Mouse (Mus musculus) stomach, embryonic 14.5 days (tissue): Measurements from ENCODE around the gene Slc1a4. TPM values are rescaled to one million over a fixed set of nuclear protein-coding genes. Genes with fewer than 3 reads are reported as not detected.
A peak's percentile ranks its signal among the peaks of the same experiment; 100 is the strongest.

ENCODE experiments used
- ATAC-seq: fragments of 200-750 bp; cut with Nextera tagmentation; 2 replicates; pipeline ENCODE4 v1.8.0; 2017; ENCODE audit warnings: low read depth, moderate TSS enrichment; ENCODE audit not compliant: insufficient number of reproducible peaks, insufficient read depth, low FRiP score
- H3K27ac ChIP-seq: fragments of 300-500 bp; sonication (generic); 2 replicates; pipeline ENCODE4 v1.5.1; 2014; ENCODE audit warnings: mild to moderate bottlenecking, low read length, moderate library complexity, mixed read lengths
- H3K27me3 ChIP-seq: fragments of 300-500 bp; sonication (generic); 2 replicates; pipeline ENCODE4 v1.6.1; 2014; ENCODE audit warnings: low read length, control low read depth, mixed read lengths; ENCODE audit not compliant: control insufficient read depth, insufficient read depth
- H3K36me3 ChIP-seq: fragments of 300-500 bp; sonication (generic); 2 replicates; pipeline ENCODE4 v1.6.1; 2014; ENCODE audit warnings: mild to moderate bottlenecking, control low read depth, low read length, moderate library complexity, mixed read lengths; ENCODE audit not compliant: control insufficient read depth, insufficient read depth
- H3K4me1 ChIP-seq: fragments of 300-500 bp; sonication (generic); 2 replicates; pipeline ENCODE4 v1.6.1; 2014; ENCODE audit warnings: low read length, control low read depth, mixed read lengths; ENCODE audit not compliant: control insufficient read depth, insufficient read depth
- H3K4me2 ChIP-seq: fragments of 300-500 bp; sonication (generic); replicated peaks from 2 replicates; pipeline ENCODE4 v1.6.1; 2014; ENCODE audit warnings: low read depth, low read length, control low read depth
- H3K4me3 ChIP-seq: fragments of 300-500 bp; sonication (generic); 2 replicates; pipeline ENCODE4 v1.5.1; 2014; ENCODE audit warnings: low read depth, low read length, control low read depth
- H3K9ac ChIP-seq: fragments of 300-500 bp; sonication (generic); replicated peaks from 2 replicates; pipeline ENCODE4 v1.6.1; 2014; ENCODE audit warnings: low read depth, mild to moderate bottlenecking, control low read depth, low read length, moderate library complexity, mixed read lengths
- H3K9me3 ChIP-seq: fragments of 300-500 bp; sonication (generic); 2 replicates; pipeline ENCODE4 v1.6.1; 2016; ENCODE audit warnings: low read depth, low read length, control low read depth; ENCODE audit not compliant: control insufficient read depth
- WGBS: fragments of 180-500 bp; shearing (Covaris S2); extraction: QIAGEN DNeasy Blood & Tissue Kit; methylation state at CpG from one replicate; pipeline ENCODE4 v1.1.7; 2014; 5-methylcytosine and 5-hydroxymethylcytosine counted together
- polyA plus RNA-seq: library from polyadenylated mRNA; unstranded; fragments of >200 nt; fragmentation: Nextera tagmentation; extraction: Ambion mirVana; gene quantifications from 2 replicates; pipeline ENCODE4 v1.2.1, GENCODE M21; 2014

Gene Slc1a4
- polyA plus RNA-seq, 1 experiment from 2014 or later, result 18.0 TPM

DNA sequence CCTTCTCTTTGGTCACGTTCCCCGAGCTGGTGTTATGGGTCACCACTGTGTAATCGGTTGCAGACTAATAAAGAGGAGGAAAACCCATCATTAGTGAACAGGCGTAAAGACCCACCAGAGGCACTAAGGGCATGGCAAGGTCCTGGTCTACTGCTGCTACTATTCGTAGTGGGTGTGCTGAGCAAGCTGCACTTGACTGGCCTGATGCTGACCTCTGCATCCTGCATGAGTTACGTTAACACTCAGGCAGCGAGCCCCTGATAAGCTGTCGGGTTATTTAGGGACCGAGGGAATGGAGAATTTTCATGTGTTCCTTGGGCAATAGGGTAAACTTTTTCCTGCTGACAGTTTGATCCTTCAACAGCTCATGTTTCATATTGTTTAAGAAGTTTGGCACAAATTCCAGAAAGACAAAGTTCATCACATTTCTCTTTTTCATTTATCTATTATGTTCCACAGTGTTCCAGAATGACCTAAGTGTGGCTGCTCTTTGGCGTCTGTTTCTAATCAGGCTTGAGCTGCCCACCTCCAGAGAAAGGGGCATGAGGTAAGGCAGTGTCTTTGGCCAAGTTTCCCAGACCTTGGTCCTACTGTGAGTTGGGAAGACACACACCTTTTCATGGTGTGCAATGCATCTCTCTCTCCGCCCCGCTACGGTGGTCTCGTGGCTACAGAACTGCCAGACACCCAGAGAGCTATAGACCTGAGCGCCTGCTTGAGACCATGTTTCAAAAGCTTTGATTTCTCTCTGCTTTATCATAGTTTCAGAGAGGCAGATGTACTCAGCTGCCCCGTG, 13.7 kb downstream of the Slc1a4 start:
- Histone ChIP-seq H3K4me2 (no peak overlapping the region), H3K9me3 (no peaks in the 10 kb centered on the region), H3K27ac (no peak overlapping the region), H3K27me3 (no peaks in the 10 kb centered on the region), H3K4me1 (no peaks in the 10 kb centered on the region), H3K36me3 (no peaks in the 10 kb centered on the region), H3K4me3 (no peak overlapping the region), H3K9ac (no peak overlapping the region)
- ATAC-seq, result no peak
- WGBS, result 65% methylated on average over 16 of the region's 16 CpGs

DNA sequence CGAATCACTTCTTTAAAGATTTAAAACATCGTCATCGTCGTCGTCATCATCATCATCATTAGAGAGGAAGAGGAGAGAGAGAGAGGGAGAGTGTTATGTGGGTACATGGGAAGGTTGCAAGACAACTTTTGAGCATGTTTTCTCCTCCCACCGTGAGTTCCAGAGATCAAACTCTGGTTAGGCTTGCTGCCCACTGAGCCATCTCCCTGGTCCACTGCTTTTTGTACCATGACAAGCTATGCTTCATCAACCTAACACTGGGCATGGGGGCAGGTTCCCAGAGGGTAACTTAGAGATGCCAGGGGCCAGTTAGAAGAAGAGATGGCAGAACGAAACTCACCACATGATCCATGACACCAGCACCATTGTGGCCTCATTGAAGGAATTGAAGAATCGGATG, 18.9 kb downstream of the Slc1a4 start:
- Histone ChIP-seq H3K36me3 (0 out of 2 replicates have a peak, but pooled peaks cover 2% of the 10 kb centered on the region), H3K4me1 (no peaks in the 10 kb centered on the region), H3K4me3 (no peak overlapping the region), H3K27ac (no peak overlapping the region), H3K27me3 (no peaks in the 10 kb centered on the region), H3K9ac (no peak overlapping the region), H3K4me2 (no peak overlapping the region), H3K9me3 (no peaks in the 10 kb centered on the region)
- no peak for ATAC-seq
- WGBS, result 91% methylated on average over 8 of the region's 8 CpGs

DNA sequence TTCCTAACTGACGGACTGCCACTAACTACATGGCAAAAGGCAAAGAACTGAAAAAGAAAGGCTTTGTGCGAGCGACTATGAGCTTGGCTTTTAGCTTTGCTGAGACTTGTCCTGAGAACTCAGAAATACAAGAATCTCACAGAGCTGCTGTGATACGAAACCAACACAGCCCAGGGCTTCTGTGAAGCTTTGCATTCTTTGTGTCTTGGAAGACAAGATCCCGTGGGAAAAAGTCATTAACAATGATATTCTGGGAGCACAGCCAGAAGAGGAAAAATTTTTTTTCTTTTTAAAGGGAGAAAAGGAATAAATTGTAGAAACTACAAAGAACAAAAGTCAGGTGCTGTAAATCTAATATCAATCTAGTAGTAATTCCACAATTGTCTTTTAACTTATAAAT, 23.5 kb downstream of the Slc1a4 start:
- Histone ChIP-seq H3K27me3 (no peaks in the 10 kb centered on the region), H3K9me3 (no peaks in the 10 kb centered on the region), H3K9ac (no peak overlapping the region), H3K27ac (peak overlapping the region; percentile 56; the same call in 1 of the 2 replicates), H3K4me1 (no peaks in the 10 kb centered on the region), H3K36me3 (peaks cover 19% of the 10 kb centered on the region; the same call in 1 of the 2 replicates), H3K4me3 (no peak overlapping the region), H3K4me2 (no peak overlapping the region)
- ATAC-seq, result no peak
- 60% methylated on average over 5 of the region's 5 CpGs for WGBS

DNA sequence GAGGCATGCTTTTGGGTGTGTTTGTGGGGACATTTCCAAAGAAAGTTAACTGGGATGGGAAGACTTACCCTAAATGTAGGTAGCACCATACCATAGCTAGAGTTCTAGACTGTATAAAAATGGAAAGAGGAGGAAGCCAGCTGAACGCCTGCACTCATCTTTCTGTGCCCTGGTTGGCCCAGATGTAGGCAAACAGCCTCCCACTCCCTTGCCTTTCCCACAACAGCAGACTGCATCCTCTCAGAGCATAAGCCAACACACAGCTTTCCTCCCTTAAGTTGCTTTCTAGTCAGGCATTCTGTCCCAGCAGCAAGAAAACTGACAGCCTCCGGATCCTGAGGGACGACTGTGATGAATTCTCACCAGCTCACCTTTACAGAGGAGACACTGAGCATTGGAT, 25.1 kb downstream of the Slc1a4 start:
- WGBS, result 92% methylated on average over 3 of the region's 3 CpGs
- peaks cover 17% of the 10 kb centered on the region; the same call in 1 of the 2 replicates for H3K36me3 ChIP-seq
- no peaks in the 10 kb centered on the region for H3K9me3 ChIP-seq
- H3K4me1 ChIP-seq, result no peaks in the 10 kb centered on the region
- H3K4me2 ChIP-seq, result no peak overlapping the region
- H3K4me3 ChIP-seq, result no peak overlapping the region
- H3K9ac ChIP-seq, result no peak overlapping the region
- H3K27me3 ChIP-seq, result no peaks in the 10 kb centered on the region
- H3K27ac ChIP-seq, result no peak overlapping the region
- ATAC-seq, result no peak

DNA sequence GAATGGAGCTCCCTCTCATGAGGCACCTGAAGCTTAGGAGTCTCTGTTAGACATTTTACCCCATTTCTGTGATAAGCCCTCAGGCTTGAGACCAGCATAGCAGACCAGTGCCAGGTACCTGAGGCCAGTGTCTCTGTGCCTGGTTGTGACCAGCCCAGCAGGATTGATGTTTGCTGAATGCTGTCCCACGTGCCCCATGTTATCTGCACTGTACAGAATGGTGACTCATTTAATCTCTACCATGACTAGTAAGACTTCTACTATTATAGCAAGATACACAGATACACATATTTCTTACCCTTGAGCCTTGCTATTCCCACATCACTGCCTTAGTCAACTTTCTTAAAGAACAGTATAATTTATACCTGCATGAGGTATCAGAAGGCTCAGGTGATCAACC, 26.9 kb downstream of the Slc1a4 start:
- Histone ChIP-seq H3K27me3 (no peaks in the 10 kb centered on the region), H3K4me1 (no peaks in the 10 kb centered on the region), H3K4me3 (no peak overlapping the region), H3K27ac (no peak overlapping the region), H3K9me3 (no peaks in the 10 kb centered on the region), H3K9ac (no peak overlapping the region), H3K4me2 (no peak overlapping the region), H3K36me3 (peaks cover 17% of the 10 kb centered on the region; the same call in 1 of the 2 replicates)
- 59% methylated on average over 1 of the region's 1 CpGs for WGBS
- ATAC-seq, result no peak

DNA sequence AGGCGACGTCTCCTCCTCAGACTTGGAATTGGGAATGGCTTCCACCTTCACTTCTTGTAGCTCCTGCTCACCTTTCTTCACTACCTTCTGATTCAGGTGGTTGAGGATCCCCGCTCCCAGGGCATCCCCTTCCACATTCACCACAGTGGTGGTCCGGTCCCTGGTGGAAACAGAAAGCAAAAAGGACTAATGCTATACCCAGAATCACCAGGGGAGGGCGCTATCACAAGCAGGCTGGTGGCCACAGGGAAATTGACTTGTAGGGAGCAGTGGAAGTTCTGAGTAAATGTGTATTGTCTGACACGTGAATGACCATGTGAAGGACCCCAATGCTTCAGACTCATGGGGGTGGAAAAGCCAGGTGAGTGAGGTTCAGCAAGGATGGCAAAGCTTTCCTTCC, 28.2 kb downstream of the Slc1a4 start:
- Histone ChIP-seq H3K4me1 (no peaks in the 10 kb centered on the region), H3K9me3 (no peaks in the 10 kb centered on the region), H3K27me3 (no peaks in the 10 kb centered on the region), H3K4me3 (no peak overlapping the region), H3K27ac (no peak overlapping the region), H3K36me3 (peaks cover 17% of the 10 kb centered on the region; the same call in 1 of the 2 replicates), H3K4me2 (no peak overlapping the region), H3K9ac (no peak overlapping the region)
- WGBS, result 73% methylated on average over 6 of the region's 6 CpGs
- ATAC-seq, result no peak

DNA sequence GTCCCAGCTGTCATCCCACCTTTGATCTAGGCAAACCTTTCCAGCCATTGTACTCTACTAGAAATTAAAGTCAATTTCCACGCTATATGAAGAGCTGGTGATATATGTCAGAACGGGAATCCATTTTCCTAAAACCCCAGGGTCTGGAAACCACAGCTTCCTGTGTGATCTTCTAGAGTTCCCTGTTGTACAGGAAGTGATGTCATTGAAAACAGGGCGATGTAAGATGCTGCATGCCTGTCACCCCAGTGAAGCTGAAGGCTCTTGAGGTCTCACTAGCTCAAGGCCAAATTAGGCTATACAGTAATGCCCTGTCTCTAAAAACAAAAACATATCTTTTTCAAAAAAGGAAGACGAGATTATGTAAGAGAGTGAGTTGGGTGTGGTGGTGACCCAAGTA, 31.2 kb downstream of the Slc1a4 start:
- Histone ChIP-seq H3K4me3 (no peak overlapping the region), H3K9ac (no peak overlapping the region), H3K9me3 (no peaks in the 10 kb centered on the region), H3K4me1 (no peaks in the 10 kb centered on the region), H3K36me3 (peaks cover 12% of the 10 kb centered on the region; the same call in 1 of the 2 replicates), H3K27ac (no peak overlapping the region), H3K27me3 (no peaks in the 10 kb centered on the region), H3K4me2 (no peak overlapping the region)
- 80% methylated on average over 4 of the region's 4 CpGs for WGBS
- ATAC-seq, result no peak

DNA sequence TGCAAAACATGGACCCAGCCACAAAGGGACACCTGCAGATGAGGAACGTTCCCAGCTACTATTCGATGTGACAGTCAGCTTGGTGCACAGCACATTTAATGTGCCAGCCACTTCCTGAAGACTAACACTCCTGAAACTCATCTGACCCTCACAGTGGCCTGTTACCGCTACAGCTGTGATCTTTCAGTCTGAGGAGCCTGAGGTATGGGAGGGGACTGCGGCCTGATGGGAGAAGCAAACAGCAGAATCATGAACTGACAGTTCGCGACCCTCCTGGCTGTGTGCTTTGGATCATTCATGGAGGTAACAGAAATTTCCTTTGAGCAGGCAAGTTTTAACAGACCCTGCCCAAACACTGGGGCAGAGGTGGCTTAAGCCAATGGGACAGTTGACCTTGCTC, 31.7 kb downstream of the Slc1a4 start:
- ATAC-seq, result no peak
- WGBS, result 65% methylated on average over 6 of the region's 6 CpGs
- peaks cover 8% of the 10 kb centered on the region; the same call in 1 of the 2 replicates for H3K36me3 ChIP-seq

More for the DNA sequence above, 31.7 kb downstream of the Slc1a4 start:
- no peaks in the 10 kb centered on the region for H3K4me1 ChIP-seq
- H3K4me2 ChIP-seq, result no peak overlapping the region
- no peaks in the 10 kb centered on the region for H3K27me3 ChIP-seq
- H3K4me3 ChIP-seq, result no peak overlapping the region
- no peak overlapping the region for H3K9ac ChIP-seq
- H3K27ac ChIP-seq, result no peak overlapping the region
- no peaks in the 10 kb centered on the region for H3K9me3 ChIP-seq
